Mouse (Mus musculus) heart, postnatal 0 days (tissue): Measurements from ENCODE around the gene Nhsl1.

Experiments used
- CTCF ChIP-seq: IDR thresholded peaks from 2 replicates; pipeline ENCODE4 v1.5.1; 2016; ENCODE audit warnings: antibody characterized with exemption, control low read depth, low read depth
- EP300 ChIP-seq: IDR thresholded peaks from 2 replicates; pipeline ENCODE4 v1.6.1; 2016; ENCODE audit warnings: antibody characterized with exemption, low read depth

GRCm38 (mm10) chr10:18545309-18545708 is 226.5 kb downstream of the Nhsl1 start:
- TF ChIP-seq CTCF (no peak), EP300 (no peak)
